Mouse (Mus musculus): ENCODE data around the gene Usp35.

GRCm38 (mm10) chr7:97331726-97332666 is at the start of gene Usp35, which contains the start of gene Kctd21:
- TF ChIP-seq CTCF (IDR thresholded peaks at IDR 0.05; ENCODE audit: low read depth, low read length): no peak
- no peak for TF ChIP-seq TAL1 (conservative IDR thresholded peaks at IDR 0.05; ENCODE audit: low read depth, low read length)
- TF ChIP-seq GATA1 (IDR thresholded peaks at IDR 0.05; ENCODE audit: borderline replicate concordance, low read length): no peak
- no peak for TF ChIP-seq POLR2AphosphoS5 (IDR thresholded peaks at IDR 0.05; ENCODE audit: insufficient replicate concordance, low read depth, low read length)
- TF ChIP-seq GATA2 (IDR thresholded peaks at IDR 0.05; ENCODE audit: borderline replicate concordance, low read depth, low read length): no peak

All from G1E (cell line).